Mouse (Mus musculus): ENCODE results near the gene Pex12.

Pex12 gene

GRCm38 (mm10) chr11:83294133-83294532 is 8.3 kb downstream of the Pex12 start:
- ChIA-PET POLR2A (interaction anchor here in 2 of 4 experiments (0.6 to 6.6 kb wide), 10 partner anchors 7 to 185 kb away, joined by 3 to 105 read pairs (median 3); partner anchors contain the start of genes Pex12 (in 2 of the 2), Ap2b1 (in 1 of the 2) and Taf15 (in 1 of the 2)), CTCF (interaction anchor here in 1 of 4 experiments (0.6 kb wide), 1 partner anchor 119 kb away, joined by 8 read pairs; no protein-coding TSS in a partner anchor)

- ChIA-PET POLR2A (interaction anchor here in 2 of 4 experiments (0.7 to 6.6 kb wide), 9 partner anchors 8 to 186 kb away, joined by 3 to 105 read pairs (median 4); partner anchors contain the start of genes Pex12 (in 2 of the 2) and Ap2b1 (in 1 of the 2)), CTCF (no interaction called here)
These were observed 9.2 kb downstream of the Pex12 start for GRCm38 (mm10) chr11:83293182-83293581.

DNA sequence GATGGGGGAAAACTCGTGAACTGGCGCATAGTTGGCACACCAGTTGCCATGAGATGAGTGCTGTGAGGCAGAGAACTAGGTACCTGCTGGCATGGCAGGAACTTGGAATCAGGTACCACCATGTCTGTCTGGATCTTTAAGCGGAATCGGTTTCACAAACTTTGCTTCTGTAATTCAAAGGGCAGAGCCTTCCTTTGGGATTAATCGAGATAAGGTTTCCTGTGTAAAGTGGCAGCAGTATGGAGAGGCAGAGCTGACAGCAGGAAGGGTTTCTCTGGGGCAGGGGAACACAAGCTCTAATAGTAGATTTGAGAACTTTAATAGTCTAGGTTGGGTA is 10.2 kb downstream of the Pex12 start:
- POLR2A ChIA-PET, result interaction anchor here in 3 of 4 experiments (0.6 to 6.6 kb wide), 14 partner anchors 8 to 1888 kb away, joined by 3 to 105 read pairs (median 5); partner anchors contain the start of genes Pex12 (in 2 of the 3), Ap2b1 (in 1 of the 3), Cct6b (in 1 of the 3) and Zfp830 (in 1 of the 3)
- CTCF ChIA-PET, result interaction anchor here in 1 of 4 experiments (0.6 kb wide), 1 partner anchor 679 kb away, joined by 3 read pairs; no protein-coding TSS in a partner anchor

DNA sequence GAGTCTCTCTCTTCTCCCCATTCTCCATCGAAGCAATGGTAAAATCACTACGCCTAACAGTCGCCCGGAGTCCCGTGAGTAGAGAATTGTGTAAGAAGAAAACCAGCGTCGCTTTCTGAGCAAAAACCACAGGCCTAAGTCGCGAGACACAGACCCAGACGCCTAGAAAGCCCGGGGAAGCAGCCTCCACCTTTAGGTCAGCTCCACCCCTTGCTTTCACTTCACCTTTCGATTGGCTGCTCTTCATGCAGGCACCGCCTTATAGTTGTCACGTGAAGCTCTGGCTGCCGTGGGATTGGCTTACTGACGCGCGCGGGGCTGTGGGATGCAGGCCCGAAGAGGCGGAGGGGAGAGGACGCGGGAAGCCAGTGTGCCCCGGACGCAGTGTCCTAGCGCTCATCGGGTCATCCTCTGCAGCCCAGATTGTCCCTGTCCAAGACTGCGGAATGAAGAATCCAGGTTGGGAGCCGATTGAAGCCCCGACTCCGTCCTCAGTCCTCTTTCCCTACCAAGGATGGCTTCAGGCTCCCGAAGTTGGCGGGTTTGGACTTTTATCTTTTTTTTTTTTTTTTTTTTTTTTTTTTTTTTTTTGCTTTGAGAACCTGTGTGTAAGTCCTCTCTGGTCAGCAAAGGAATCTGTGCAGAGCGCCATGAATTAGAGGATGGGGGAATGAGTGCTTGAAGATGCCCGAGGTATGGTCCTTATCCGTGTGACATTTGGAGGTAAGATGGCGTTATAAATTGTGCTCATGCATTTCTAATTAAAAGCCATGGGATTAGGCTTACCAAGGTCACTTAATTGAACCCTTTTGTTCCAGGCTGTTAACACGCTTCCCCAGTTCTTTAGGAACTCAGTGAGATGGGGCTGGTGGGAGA is 10.8 kb downstream of the Pex12 start:
- CTCF ChIA-PET, result interaction anchor here in 3 of 4 experiments (0.6 to 1.4 kb wide), 7 partner anchors 10 to 1309 kb away, joined by 3 to 4 read pairs (median 3); partner anchors contain the start of gene Pex12 (in 1 of the 3)
- POLR2A ChIA-PET, result interaction anchor here (0.5 to 9.1 kb wide), 49 partner anchors 7 to 1887 kb away, joined by 3 to 111 read pairs (median 4); partner anchors contain the start of genes Ap2b1 (in 2 of the 4), Pex12 (in 2 of the 4), Cct6b (in 1 of the 4) and Mmp28 (in 1 of the 4)

DNA sequence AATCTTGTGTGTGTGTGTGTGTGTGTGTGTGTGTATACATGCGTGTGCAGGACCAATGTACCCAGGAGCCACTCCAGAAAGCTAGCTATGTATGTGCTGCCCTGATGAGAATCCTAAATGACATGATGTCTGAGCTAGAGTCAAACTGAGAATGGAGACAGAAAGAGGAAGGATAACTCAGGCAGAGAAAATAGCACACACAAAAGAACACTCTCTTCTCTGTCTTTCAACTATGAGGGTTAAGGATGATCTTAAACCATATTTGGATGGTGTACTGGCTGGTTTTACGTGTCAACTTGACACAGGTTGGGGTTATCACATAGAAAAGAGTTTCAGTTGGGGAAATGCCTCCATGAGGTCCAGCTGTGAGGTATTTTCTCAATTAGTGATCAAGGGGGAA is 12.8 kb downstream of the Pex12 start:
- ChIA-PET CTCF (interaction anchor here in 3 of 4 experiments (0.6 to 1.1 kb wide), 7 partner anchors 9 to 63 kb away, joined by 3 to 6 read pairs (median 3); partner anchors contain the start of gene Ap2b1 (in 2 of the 3)), POLR2A (interaction anchor here in 3 of 4 experiments (0.6 to 9.1 kb wide), 13 partner anchors 8 to 183 kb away, joined by 3 to 111 read pairs (median 5); partner anchors contain the start of genes Ap2b1 (in 3 of the 3), Pex12 (in 2 of the 3) and Taf15 (in 1 of the 3))

DNA sequence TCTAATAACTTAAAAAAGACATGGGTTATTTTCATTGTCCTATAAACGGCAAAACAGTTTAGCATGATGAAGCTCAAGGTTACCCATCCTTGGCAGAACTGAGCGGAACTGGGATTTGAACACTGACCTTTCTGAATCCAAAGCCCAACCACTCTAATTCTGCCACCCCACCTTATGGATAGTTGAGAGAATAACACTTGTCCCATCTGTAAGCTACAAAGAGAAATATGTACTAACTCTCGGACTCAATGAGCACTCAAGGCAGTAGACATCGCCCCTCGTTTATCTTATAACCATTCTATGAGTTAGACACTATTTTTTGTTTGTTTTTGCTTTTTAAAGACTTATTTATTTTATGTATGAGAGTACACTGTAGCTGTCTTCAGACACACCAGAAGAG is 13.3 kb downstream of the Pex12 start:
- CTCF ChIA-PET, result interaction anchor here in 3 of 4 experiments (0.7 to 1.1 kb wide), 5 partner anchors 10 to 57 kb away, joined by 3 to 6 read pairs (median 4); partner anchors contain the start of gene Ap2b1 (in 2 of the 3)
- POLR2A ChIA-PET, result interaction anchor here (0.5 to 9.1 kb wide), 14 partner anchors 8 to 184 kb away, joined by 3 to 111 read pairs (median 4); partner anchors contain the start of genes Ap2b1 (in 3 of the 4), Pex12 (in 2 of the 4) and Taf15 (in 1 of the 4)

GRCm38 (mm10) chr11:83286566-83286965 is 15.8 kb downstream of the Pex12 start, which contains the start of gene Slfn14:
TSS of gene Slfn14 (minus strand) at chr11:83286726.
- POLR2A ChIA-PET, result interaction anchor here (1.2 to 9.1 kb wide), 8 partner anchors 12 to 18 kb away, joined by 4 to 111 read pairs (median 12); partner anchors contain the start of genes Ap2b1 (in 3 of the 4) and Pex12 (in 1 of the 4)
- CTCF ChIA-PET, result no interaction called here

GRCm38 (mm10) chr11:83285627-83286026 is 16.8 kb downstream of the Pex12 start:
- ChIA-PET POLR2A (interaction anchor here (0.7 to 9.1 kb wide), 12 partner anchors 8 to 51 kb away, joined by 3 to 111 read pairs (median 4); partner anchors contain the start of genes Ap2b1 (in 3 of the 4) and Pex12 (in 1 of the 4)), CTCF (no interaction called here)

- CTCF ChIA-PET, result no interaction called here
- POLR2A ChIA-PET, result interaction anchor here in 3 of 4 experiments (1.5 to 3.1 kb wide), 5 partner anchors 9 to 12 kb away, joined by 5 to 16 read pairs (median 7); no protein-coding TSS in a partner anchor
These were observed 20.3 kb downstream of the Pex12 start for GRCm38 (mm10) chr11:83282084-83282483.

DNA sequence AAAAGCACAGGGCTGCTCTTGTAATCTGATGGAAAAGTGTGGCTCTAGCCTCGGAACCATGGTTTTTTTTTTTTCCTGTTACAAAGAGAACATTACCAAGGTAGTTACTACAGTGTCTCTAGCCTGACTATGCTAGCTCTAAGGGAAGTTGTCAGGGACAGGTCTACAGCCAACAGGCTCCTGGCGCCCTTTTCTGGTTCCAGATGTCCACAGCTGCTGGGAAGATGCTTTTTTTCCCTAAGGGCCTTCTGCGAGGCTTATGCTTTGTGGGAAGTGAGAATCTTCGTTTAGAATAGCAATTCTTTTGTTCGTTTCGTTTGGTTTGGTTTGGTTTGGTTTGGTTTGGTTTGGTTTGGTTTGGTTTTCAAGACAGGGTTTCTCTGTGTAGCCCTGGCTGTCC is 22.7 kb downstream of the Pex12 start:
- CTCF ChIA-PET, result no interaction called here
- POLR2A ChIA-PET, result interaction anchor here in 3 of 4 experiments (1.0 to 3.0 kb wide), 12 partner anchors 8 to 43 kb away, joined by 3 to 12 read pairs (median 6); partner anchors contain the start of gene Ap2b1 (in 3 of the 3)

DNA sequence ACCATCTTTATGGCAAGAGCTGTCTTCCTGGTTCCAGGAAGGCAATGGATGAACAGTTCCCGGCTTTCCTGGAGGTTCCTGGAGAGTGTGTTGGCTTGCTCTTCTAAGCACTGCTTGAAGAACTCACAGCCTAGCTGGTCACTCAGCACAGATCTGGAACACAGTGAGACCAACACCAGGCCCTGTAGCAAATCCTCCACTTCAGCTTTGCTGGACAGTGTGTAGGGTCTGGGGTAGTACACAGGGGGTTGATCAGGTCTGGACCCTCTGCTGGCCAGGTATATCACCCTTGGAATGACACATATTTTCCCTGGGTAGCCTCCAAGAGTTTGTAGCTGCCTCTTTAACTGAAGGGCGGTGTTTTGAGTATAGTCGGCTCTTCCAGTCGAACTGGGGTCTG is 23.4 kb downstream of the Pex12 start:
- CTCF ChIA-PET, result no interaction called here
- POLR2A ChIA-PET, result interaction anchor here in 3 of 4 experiments (0.6 to 3.0 kb wide), 15 partner anchors 8 to 124 kb away, joined by 3 to 12 read pairs (median 5); partner anchors contain the start of gene Ap2b1 (in 3 of the 3)

- ChIA-PET CTCF (no interaction called here), POLR2A (interaction anchor here in 3 of 4 experiments (0.6 to 6.9 kb wide), 3 partner anchors 11 to 46 kb away, joined by 3 to 111 read pairs (median 64); partner anchors contain the start of genes Ap2b1 (in 1 of the 3) and Slfn14 (in 1 of the 3))
These were observed 26.1 kb downstream of the Pex12 start for GRCm38 (mm10) chr11:83276251-83276650.

DNA sequence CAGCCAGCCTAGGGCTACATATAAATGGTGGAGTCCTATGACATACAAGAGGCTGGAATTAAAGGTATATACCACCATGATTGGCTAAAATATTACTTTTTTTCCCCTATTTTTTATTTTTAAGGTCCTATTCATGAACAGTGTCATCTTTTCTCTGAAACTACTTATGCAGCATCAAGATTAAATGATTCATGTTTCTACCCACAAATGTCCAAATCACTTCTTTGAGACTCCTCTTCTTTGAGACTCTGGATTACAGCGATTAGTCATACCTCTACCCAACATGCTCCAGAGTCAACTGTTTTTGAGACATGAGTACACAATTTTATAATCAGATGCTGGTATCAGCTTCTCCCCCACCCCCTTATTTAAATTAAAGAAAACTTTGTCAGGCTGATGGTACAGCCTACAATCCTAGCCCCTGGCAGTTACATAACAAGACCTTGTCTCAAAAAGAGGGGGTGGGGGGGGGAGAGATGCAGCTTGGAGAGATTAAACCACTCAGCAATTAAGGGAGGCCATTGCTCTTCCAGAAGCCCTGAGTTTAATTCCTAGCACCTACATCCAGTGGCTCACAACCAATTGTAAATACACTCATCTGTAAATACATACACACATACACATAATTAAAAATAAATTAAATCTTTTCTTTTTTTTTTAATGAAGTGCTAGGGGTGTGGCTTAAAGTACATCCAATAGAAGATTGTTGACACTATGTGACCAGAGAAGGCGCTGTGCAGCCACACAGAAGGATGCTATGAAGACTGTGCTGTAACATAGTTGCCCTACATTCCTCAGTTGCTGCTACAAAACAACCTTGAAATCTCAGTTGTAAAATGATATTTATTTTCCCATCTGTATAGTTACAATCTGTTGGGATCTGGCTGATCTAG is 30.2 kb downstream of the Pex12 start:
- ChIA-PET POLR2A (interaction anchor here (0.6 to 8.9 kb wide), 75 partner anchors 7 to 1659 kb away, joined by 3 to 111 read pairs (median 4); partner anchors contain the start of genes Ap2b1 (in 3 of the 4), Pex12 (in 2 of the 4), Slfn14 (in 2 of the 4) and Rasl10b (in 1 of the 4)), CTCF (interaction anchor here in 2 of 4 experiments (0.7 to 1.0 kb wide), 2 partner anchors 153 to 689 kb away, joined by 3 read pairs; no protein-coding TSS in a partner anchor)

DNA sequence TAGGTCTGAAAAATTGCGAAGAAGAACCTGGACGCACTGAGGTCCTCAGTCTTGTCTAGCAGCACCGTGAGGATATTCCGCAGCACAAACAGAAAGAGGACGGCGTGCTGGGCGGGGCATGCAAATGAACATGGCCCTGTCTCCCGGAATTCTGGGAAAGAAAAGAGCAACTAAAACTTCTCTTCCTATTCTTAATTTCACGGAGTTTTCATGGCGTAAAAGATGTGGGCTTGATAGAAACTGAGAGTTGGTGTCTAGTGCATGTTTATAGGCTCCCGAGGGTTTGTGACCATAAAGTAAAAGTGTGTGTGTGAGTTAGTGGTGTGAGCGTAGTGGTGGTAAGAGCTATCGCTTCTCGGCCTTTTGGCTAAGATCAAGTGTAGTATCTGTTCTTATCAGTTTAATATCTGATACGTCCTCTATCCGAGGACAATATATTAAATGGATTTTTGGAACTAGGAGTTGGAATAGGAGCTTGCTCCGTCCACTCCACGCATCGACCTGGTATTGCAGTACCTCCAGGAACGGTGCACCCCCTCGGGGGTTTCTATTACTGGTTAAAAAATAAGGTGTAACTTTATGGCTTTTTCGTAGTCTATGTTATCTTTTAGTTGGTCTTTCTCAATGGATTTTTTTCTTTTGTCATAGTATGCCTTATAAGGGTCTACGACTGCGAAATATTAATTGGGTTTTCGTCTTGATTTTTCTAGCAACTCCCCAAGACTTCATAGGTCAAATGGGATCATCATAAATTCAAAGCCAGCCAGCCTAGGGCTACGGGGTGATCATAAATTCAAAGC is 31.0 kb downstream of the Pex12 start:
- CTCF ChIA-PET, result interaction anchor here in 1 of 4 experiments (0.7 kb wide), 1 partner anchor 302 kb away, joined by 3 read pairs; no protein-coding TSS in a partner anchor

GRCm38 (mm10) chr11:83270842-83271150 is 31.6 kb downstream of the Pex12 start:
- CTCF ChIA-PET, result no interaction called here

More for the DNA sequence above, 31.0 kb downstream of the Pex12 start:
- POLR2A ChIA-PET, result interaction anchor here (0.6 to 8.9 kb wide), 82 partner anchors 8 to 1658 kb away, joined by 3 to 111 read pairs (median 3); partner anchors contain the start of genes Ap2b1 (in 3 of the 4), Pex12 (in 2 of the 4), Rasl10b (in 2 of the 4) and Slfn14 (in 2 of the 4)

GRCm38 (mm10) chr11:83263146-83263545 is 39.2 kb downstream of the Pex12 start:
- CTCF ChIA-PET, result interaction anchor here (0.6 to 1.7 kb wide), 9 partner anchors 21 to 1006 kb away, joined by 3 read pairs; no protein-coding TSS in a partner anchor
- POLR2A ChIA-PET, result interaction anchor here in 3 of 4 experiments (0.8 to 1.9 kb wide), 6 partner anchors 8 to 31 kb away, joined by 3 to 5 read pairs (median 4); no protein-coding TSS in a partner anchor

More at GRCm38 (mm10) chr11:83270842-83271150, 31.6 kb downstream of the Pex12 start:
- POLR2A ChIA-PET, result interaction anchor here in 3 of 4 experiments (0.5 to 8.9 kb wide), 47 partner anchors 8 to 1658 kb away, joined by 3 to 111 read pairs (median 4); partner anchors contain the start of genes Ap2b1 (in 3 of the 3), Pex12 (in 1 of the 3), Rasl10b (in 1 of the 3) and Slfn14 (in 1 of the 3)

All from embryonic stem cell, embryonic (primary cell).